Mouse (Mus musculus): Measurements from ENCODE around the gene Matk. TPM values are rescaled to one million over a fixed set of nuclear protein-coding genes. Genes with fewer than 3 reads are reported as not detected.

Matk gene
- polyA plus RNA-seq, 1 experiment from 2014 or later: 5.6 TPM

- Histone ChIP-seq H3K4me3 (peak within 1 kb of the TSS; percentile 29), H3K27ac (no peak within 1 kb of the TSS), H3K36me3 (no peaks in the 10 kb centered on the region), H3K4me1 (peaks cover 12% of the 10 kb centered on the region), H3K9me3 (no peaks in the 10 kb centered on the region), H3K27me3 (peaks cover 36% of the 10 kb centered on the region), H3K4me2 (replicated peaks) (peak within 1 kb of the TSS; percentile 45), H3K9ac (peak within 1 kb of the TSS; percentile 37; the same call in 1 of the 2 replicates)
- WGBS: 9% methylated on average over 27 of the region's 27 CpGs
- ATAC-seq (ENCODE audit: insufficient number of reproducible peaks, insufficient read depth, low FRiP score, low TSS enrichment): peak; percentile 42; the same call in 1 of the 2 replicates
Observed at GRCm38 (mm10) chr10:81230438-81231332, 22.1 kb upstream of the Matk start, which contains the start of gene Atcay. Atcay (minus strand) TSS chr10:81230833.

DNA sequence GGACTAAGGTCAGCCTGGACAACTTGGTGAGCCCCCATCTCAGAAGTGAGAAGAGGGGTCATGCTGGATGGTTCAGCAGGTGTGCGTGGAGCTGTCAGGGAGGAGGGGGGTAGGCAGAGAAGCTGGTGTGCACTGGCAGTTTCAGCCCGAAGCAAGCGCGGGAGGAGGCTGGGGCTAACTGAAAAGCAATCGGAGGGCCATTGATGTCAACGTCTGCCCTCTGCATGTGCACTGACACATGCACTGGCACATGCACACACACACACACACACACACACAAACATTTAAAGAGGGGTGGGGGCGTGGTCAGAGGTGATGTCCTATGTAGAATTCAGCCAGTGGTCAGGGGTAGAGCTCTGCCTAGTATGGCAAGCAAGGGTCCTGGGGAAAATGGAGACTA is 21.3 kb upstream of the Matk start:
- peaks cover 12% of the 10 kb centered on the region for H3K4me1 ChIP-seq
- no peak overlapping the region for H3K4me3 ChIP-seq
- H3K27ac ChIP-seq: no peak overlapping the region
- no peak overlapping the region for H3K9ac ChIP-seq
- ATAC-seq (ENCODE audit: insufficient number of reproducible peaks, insufficient read depth, low FRiP score, low TSS enrichment): no peak
- H3K9me3 ChIP-seq: no peaks in the 10 kb centered on the region
- no peaks in the 10 kb centered on the region for H3K36me3 ChIP-seq
- H3K27me3 ChIP-seq: peaks cover 36% of the 10 kb centered on the region
- WGBS: 53% methylated on average over 7 of the region's 7 CpGs
- H3K4me2 ChIP-seq (replicated peaks): 0 out of 2 replicates have a peak overlapping the region, but pooled peaks have one; percentile 23

DNA sequence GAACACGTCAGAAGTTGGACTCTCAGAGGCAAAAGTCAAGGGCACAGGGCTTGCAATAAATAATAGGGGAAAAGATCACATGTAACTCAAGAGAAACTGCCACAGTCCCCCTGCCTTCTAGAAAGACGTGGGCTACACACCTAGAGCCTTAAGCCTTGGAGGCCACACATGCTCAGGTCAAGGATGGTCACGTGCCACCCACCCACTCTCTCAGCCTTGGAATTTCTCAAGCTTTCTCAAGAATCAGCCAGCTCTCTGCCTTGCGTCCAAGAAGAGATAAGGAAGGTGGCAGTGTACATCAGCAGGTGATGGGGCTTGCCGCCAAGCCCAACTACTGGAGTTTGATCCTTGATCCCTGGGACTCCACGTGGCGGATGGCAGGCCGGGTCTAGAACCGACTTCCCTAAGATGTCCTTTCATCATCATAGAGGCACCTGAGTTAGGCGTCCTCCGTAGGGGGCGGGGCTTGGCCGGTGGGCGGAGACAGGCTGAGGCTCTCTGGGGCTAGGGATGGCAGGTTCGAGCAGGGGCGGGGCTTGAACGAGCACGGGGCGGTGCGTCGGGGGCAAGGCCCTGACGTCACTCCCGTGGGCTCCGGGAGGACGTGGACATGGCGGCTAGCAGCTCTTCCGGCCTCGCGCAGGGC is 20.0 kb upstream of the Matk start, which contains the start of gene Zfr2:
TSS of gene Zfr2 (plus strand) at position 576 of the 646 bp plus-strand sequence.
- Histone ChIP-seq H3K27me3 (peaks cover 36% of the 10 kb centered on the region), H3K4me3 (peak within 1 kb of the TSS; percentile 71), H3K9me3 (no peaks in the 10 kb centered on the region), H3K9ac (peak within 1 kb of the TSS; percentile 67), H3K4me2 (replicated peaks) (peak within 1 kb of the TSS; percentile 79), H3K27ac (no peak within 1 kb of the TSS), H3K36me3 (no peaks in the 10 kb centered on the region), H3K4me1 (peaks cover 12% of the 10 kb centered on the region)
- WGBS: 8% methylated on average over 29 of the region's 29 CpGs
- peak; percentile 38; the same call in 1 of the 2 replicates for ATAC-seq (ENCODE audit: insufficient number of reproducible peaks, insufficient read depth, low FRiP score, low TSS enrichment)

GRCm38 (mm10) chr10:81233226-81233585 is 19.5 kb upstream of the Matk start:
- Histone ChIP-seq H3K4me1 (peaks cover 12% of the 10 kb centered on the region), H3K9me3 (no peaks in the 10 kb centered on the region), H3K27ac (no peak overlapping the region), H3K36me3 (no peaks in the 10 kb centered on the region), H3K27me3 (peaks cover 41% of the 10 kb centered on the region), H3K4me3 (peak overlapping the region; percentile 71), H3K9ac (peak overlapping the region; percentile 67), H3K4me2 (replicated peaks) (peak overlapping the region; percentile 79)
- ATAC-seq (ENCODE audit: insufficient number of reproducible peaks, insufficient read depth, low FRiP score, low TSS enrichment): 0 out of 2 replicates have a peak, but pooled peaks have one; percentile 37
- under 1% methylated on average over 28 of the region's 28 CpGs for WGBS

GRCm38 (mm10) chr10:81234206-81234605 is 18.5 kb upstream of the Matk start:
- no peaks in the 10 kb centered on the region for H3K36me3 ChIP-seq
- H3K4me3 ChIP-seq: no peak overlapping the region
- H3K9ac ChIP-seq: no peak overlapping the region
- peaks cover 12% of the 10 kb centered on the region for H3K4me1 ChIP-seq
- no peaks in the 10 kb centered on the region for H3K9me3 ChIP-seq
- H3K4me2 ChIP-seq (replicated peaks): no peak overlapping the region
- WGBS: 82% methylated on average over 6 of the region's 6 CpGs
- no peak for ATAC-seq (ENCODE audit: insufficient number of reproducible peaks, insufficient read depth, low FRiP score, low TSS enrichment)
- H3K27ac ChIP-seq: no peak overlapping the region
- H3K27me3 ChIP-seq: peaks cover 42% of the 10 kb centered on the region

DNA sequence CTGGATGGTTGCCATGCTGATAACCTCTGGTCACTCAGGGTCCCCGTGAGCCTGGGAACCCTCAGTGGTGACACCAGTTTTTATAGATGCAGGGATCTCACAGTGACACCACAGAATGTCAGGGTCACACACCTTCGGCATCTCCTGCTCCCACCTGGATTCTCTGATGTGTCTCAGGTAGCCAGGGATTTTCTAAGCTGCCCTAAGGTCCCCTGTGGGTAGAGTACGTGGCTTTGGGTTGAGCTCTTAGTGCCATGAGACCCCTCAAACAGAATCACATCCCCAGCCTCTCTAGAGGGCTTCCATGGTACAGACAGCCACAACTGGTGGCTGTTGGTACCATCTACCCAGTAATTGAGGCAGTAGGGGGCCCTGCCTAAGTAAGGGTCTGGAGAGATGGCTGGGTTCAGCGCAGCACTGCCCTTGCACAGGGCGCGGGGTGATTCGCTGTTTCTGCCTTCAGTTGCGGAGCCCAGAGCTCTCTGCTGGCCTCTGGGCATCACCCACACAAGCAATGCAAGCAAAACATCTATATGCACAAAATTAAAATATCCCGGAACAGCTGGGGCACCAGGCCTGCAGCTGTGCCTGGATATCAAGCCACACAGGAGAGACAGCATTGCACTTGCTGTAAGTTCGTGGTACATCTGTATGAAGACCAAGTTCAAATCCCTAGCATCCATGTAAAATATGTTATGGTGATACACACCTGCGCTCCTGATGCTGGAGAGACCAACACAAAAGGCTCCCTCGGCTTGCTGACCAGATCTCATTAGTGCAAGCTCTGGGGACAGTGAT is 16.1 kb upstream of the Matk start:
- Histone ChIP-seq H3K9me3 (no peaks in the 10 kb centered on the region), H3K9ac (no peak overlapping the region), H3K27ac (no peak overlapping the region), H3K4me1 (peaks cover 17% of the 10 kb centered on the region), H3K4me3 (no peak overlapping the region), H3K4me2 (replicated peaks) (no peak overlapping the region), H3K27me3 (peaks cover 41% of the 10 kb centered on the region), H3K36me3 (no peaks in the 10 kb centered on the region)
- 81% methylated on average over 12 of the region's 12 CpGs for WGBS
- no peak for ATAC-seq (ENCODE audit: insufficient number of reproducible peaks, insufficient read depth, low FRiP score, low TSS enrichment)

- no peaks in the 10 kb centered on the region for H3K36me3 ChIP-seq
- no peak overlapping the region for H3K9ac ChIP-seq
- H3K9me3 ChIP-seq: no peaks in the 10 kb centered on the region
Observed at GRCm38 (mm10) chr10:81238618-81239017, 14.1 kb upstream of the Matk start.

GRCm38 (mm10) chr10:81240876-81241275 is 11.9 kb upstream of the Matk start:
- H3K27me3 ChIP-seq: peaks cover 49% of the 10 kb centered on the region
- 27% methylated on average over 13 of the region's 13 CpGs for WGBS
- ATAC-seq (ENCODE audit: insufficient number of reproducible peaks, insufficient read depth, low FRiP score, low TSS enrichment): no peak
- no peak overlapping the region for H3K9ac ChIP-seq
- H3K36me3 ChIP-seq: no peaks in the 10 kb centered on the region
- no peak overlapping the region for H3K27ac ChIP-seq
- no peaks in the 10 kb centered on the region for H3K9me3 ChIP-seq
- H3K4me2 ChIP-seq (replicated peaks): no peak overlapping the region
- H3K4me3 ChIP-seq: no peak overlapping the region
- peaks cover 12% of the 10 kb centered on the region for H3K4me1 ChIP-seq

More at GRCm38 (mm10) chr10:81238618-81239017, 14.1 kb upstream of the Matk start:
- ATAC-seq (ENCODE audit: insufficient number of reproducible peaks, insufficient read depth, low FRiP score, low TSS enrichment): no peak
- 74% methylated on average over 2 of the region's 2 CpGs for WGBS
- Histone ChIP-seq H3K4me3 (no peak overlapping the region), H3K4me1 (peaks cover 16% of the 10 kb centered on the region), H3K4me2 (replicated peaks) (no peak overlapping the region), H3K27ac (no peak overlapping the region), H3K27me3 (peaks cover 44% of the 10 kb centered on the region)

- no peaks in the 10 kb centered on the region for H3K36me3 ChIP-seq
- H3K27me3 ChIP-seq: peaks cover 49% of the 10 kb centered on the region
- H3K9ac ChIP-seq: no peak overlapping the region
- H3K9me3 ChIP-seq: no peaks in the 10 kb centered on the region
- no peak for ATAC-seq (ENCODE audit: insufficient number of reproducible peaks, insufficient read depth, low FRiP score, low TSS enrichment)
- 91% methylated on average over 16 of the region's 16 CpGs for WGBS
- no peak overlapping the region for H3K4me2 ChIP-seq (replicated peaks)
- no peak overlapping the region for H3K27ac ChIP-seq
- no peak overlapping the region for H3K4me3 ChIP-seq
- H3K4me1 ChIP-seq: peaks cover 12% of the 10 kb centered on the region
Observed at GRCm38 (mm10) chr10:81242021-81242420, 10.7 kb upstream of the Matk start.

DNA sequence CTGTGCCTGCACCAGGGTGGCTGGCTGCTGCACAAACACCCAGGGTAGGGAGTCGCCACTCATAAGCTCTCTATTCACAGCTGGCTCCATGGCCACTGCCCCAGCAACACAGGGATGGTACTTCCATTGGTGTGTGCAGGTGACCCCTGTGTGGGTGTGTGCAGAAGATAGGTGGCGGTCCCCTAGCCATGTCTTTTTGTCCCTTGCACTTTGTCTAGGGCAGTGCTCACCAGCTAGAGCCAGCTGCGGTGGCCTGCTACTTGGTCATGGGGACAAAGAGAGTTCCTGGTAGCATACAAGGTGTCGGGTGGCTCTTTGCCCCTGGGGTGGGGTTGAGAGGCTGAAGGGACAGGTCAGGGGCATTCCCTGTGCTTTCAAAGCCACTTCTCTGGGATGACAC is 8.6 kb upstream of the Matk start:
- Histone ChIP-seq H3K36me3 (0 out of 2 replicates have a peak, but pooled peaks cover 6% of the 10 kb centered on the region), H3K9me3 (no peaks in the 10 kb centered on the region), H3K4me3 (no peak overlapping the region), H3K4me2 (replicated peaks) (no peak overlapping the region), H3K9ac (no peak overlapping the region), H3K27ac (no peak overlapping the region), H3K4me1 (peaks cover 12% of the 10 kb centered on the region), H3K27me3 (peaks cover 37% of the 10 kb centered on the region)
- WGBS: 78% methylated on average over 4 of the region's 4 CpGs
- ATAC-seq (ENCODE audit: insufficient number of reproducible peaks, insufficient read depth, low FRiP score, low TSS enrichment): no peak

DNA sequence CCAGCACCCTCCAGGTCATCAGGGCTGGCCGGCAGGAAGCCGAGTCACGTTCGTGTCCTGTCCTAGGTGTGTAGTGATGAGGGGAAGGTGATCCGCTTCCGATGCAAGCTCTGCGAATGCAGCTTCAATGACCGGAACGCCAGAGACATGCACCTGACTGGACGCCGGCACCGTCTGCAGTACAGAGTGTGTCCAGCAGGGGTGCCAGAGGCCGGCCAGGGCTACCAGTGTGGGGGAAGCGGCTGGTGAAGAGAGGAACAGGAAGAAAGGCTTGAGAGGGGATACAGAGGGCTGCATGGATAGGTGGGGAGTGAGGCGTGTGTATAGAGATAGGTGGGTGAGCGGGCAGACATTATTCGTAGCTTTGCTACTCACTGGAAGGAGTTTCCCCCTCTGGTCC is 8.1 kb upstream of the Matk start:
- no peak overlapping the region for H3K27ac ChIP-seq
- H3K9me3 ChIP-seq: no peaks in the 10 kb centered on the region
- no peak overlapping the region for H3K9ac ChIP-seq
- 8% methylated on average over 17 of the region's 17 CpGs for WGBS
- no peak overlapping the region for H3K4me3 ChIP-seq
- H3K36me3 ChIP-seq: 0 out of 2 replicates have a peak, but pooled peaks cover 6% of the 10 kb centered on the region
- peaks cover 7% of the 10 kb centered on the region for H3K4me1 ChIP-seq
- H3K27me3 ChIP-seq: peaks cover 35% of the 10 kb centered on the region
- ATAC-seq (ENCODE audit: insufficient number of reproducible peaks, insufficient read depth, low FRiP score, low TSS enrichment): peak; percentile 24; the same call in 1 of the 2 replicates
- H3K4me2 ChIP-seq (replicated peaks): no peak overlapping the region
